Mouse (Mus musculus) stomach, postnatal 0 days (tissue): Measurements from ENCODE around the gene Tspan32.

ENCODE experiments used
- CTCF ChIP-seq: IDR thresholded peaks from 2 replicates; pipeline ENCODE4 v1.5.1; 2016; ENCODE audit warnings: antibody characterized with exemption, low read depth, mild to moderate bottlenecking, moderate library complexity
- EP300 ChIP-seq: optimal IDR thresholded peaks from 2 replicates; pipeline ENCODE3; 2016; ENCODE audit warnings: antibody characterized with exemption

DNA sequence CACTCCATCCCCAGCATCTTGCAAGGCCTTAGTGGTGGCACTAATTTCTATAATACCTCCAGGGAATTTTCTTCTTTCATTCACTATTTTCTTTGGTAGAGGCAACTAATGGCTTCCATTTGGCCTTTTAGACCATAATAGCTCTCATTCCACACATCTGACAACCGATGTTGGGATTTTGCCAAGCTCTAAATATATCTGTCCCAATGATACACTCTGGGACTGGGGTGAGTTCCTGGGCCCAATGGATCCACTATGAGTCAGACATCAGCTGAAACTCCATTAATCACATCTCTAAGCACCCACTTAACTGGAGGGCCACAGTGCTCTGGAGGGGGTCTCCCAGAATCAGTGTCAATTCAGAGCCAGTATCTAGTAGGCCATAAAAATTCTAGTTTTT lies 27.0 kb downstream of the Tspan32 start:
- TF ChIP-seq CTCF (no peak), EP300 (no peak)
